Mouse (Mus musculus) C2C12 (cell line): Measurements from ENCODE around the gene Rec114. TPM values are rescaled to one million over a fixed set of nuclear protein-coding genes. Genes with fewer than 3 reads are reported as not detected.

Experiments
- H3K27me3 ChIP-seq: one replicate; pipeline ENCODE4 v1.6.1; 2011; ENCODE audit not compliant: control insufficient read depth, insufficient read depth, insufficient read length
- H3K36me3 ChIP-seq: one replicate; pipeline ENCODE4 v1.6.1; 2011; ENCODE audit not compliant: control insufficient read depth, insufficient read depth
- H3K4me3 ChIP-seq: one replicate; pipeline ENCODE4 v1.5.1; 2011; ENCODE audit warnings: mild to moderate bottlenecking, control low read depth; ENCODE audit not compliant: poor library complexity, insufficient read depth, severe bottlenecking
- H3K79me2 ChIP-seq: one replicate; pipeline ENCODE4 v1.6.1; 2011; ENCODE audit not compliant: control insufficient read depth, insufficient read depth
- H3K79me3 ChIP-seq: one replicate; pipeline ENCODE4 v1.6.1; 2011; ENCODE audit warnings: low read depth, control low read depth
- H3ac ChIP-seq: one replicate; pipeline ENCODE3; 2011; ENCODE audit warnings: low read depth; ENCODE audit not compliant: control insufficient read depth, insufficient read length
- CEBPB ChIP-seq: IDR thresholded peaks from one replicate; pipeline ENCODE4 v1.6.1; 2011; ENCODE audit warnings: low read depth, mild to moderate bottlenecking, control low read depth, moderate library complexity
- CTCF ChIP-seq: IDR thresholded peaks from one replicate; pipeline ENCODE4 v1.5.1; 2011; ENCODE audit not compliant: control insufficient read depth, insufficient read depth, insufficient read length
- FOSL1 ChIP-seq: IDR thresholded peaks from one replicate; pipeline ENCODE4 v1.8.0; 2011; ENCODE audit warnings: mild to moderate bottlenecking, low read length; ENCODE audit not compliant: poor library complexity, insufficient read depth, severe bottlenecking
- MAX ChIP-seq: IDR thresholded peaks from one replicate; pipeline ENCODE4 v1.6.1; 2011; ENCODE audit warnings: mild to moderate bottlenecking, control low read depth
- MYOD1 ChIP-seq: IDR thresholded peaks from one replicate; pipeline ENCODE4 v1.6.1; 2011; ENCODE audit warnings: low read depth; ENCODE audit not compliant: control insufficient read depth, insufficient read length
- MYOG ChIP-seq: IDR thresholded peaks from one replicate; pipeline ENCODE4 v1.6.1; 2011; ENCODE audit not compliant: control insufficient read depth, insufficient read length; ENCODE audit errors: extremely low read depth
- USF1 ChIP-seq: IDR thresholded peaks from one replicate; pipeline ENCODE4 v1.6.1; 2011; ENCODE audit warnings: low read depth, mild to moderate bottlenecking, control low read depth, moderate library complexity
- polyA plus RNA-seq: library from polyadenylated mRNA; unstranded; fragments of >200 nt; fragmentation: generic; extraction: Trizol; gene quantifications from one replicate; pipeline ENCODE4 v1.2.1, GENCODE M21; 2012; ENCODE audit warnings: missing spikeins

The Rec114 gene
- polyA plus RNA-seq, 1 experiment, result 1.1 TPM

DNA sequence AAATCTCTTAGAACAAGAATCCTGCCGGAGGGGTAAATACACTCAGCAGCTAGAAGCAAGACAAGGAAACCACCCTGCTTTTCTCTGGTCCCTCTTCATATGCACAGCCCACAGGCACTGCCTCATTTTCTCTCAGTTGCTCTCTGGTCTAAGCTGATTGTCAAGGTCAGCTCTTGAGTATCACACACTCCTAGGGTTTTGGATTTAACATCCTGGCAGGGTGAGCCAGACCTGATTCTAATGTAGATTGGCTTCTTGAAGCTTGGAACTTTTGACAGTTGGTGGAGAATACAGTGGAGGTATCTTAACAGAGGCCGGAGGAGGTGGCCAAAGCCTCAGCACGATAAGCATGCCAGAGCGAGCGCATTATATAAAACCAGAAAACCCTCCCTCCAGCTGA, 20.6 kb upstream of the Rec114 start:
- TF ChIP-seq MYOG (no peak), MAX (no peak), CTCF (no peak), FOSL1 (no peak)

DNA sequence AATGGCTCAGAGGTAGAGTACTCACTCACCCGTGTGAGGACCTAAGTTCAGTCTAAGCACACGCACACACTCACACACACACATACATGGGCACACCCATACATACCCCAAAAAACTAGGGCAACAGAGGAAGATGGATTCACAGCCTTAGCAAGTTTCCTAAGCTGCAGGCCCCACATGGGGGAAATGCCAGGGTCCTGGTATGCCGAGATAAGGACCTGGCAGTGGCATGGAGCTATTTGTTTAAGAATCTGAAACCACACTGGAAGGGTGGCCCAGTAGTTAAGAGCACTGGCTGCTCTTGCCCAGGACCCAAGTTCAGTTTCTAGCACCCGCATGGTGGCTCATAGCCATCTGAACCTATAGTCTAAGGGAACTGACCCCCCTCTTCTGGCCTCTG, 19.4 kb upstream of the Rec114 start:
- H3K27me3 ChIP-seq, result peaks cover 9% of the 10 kb centered on the region
- H3ac ChIP-seq, result no peak overlapping the region
- H3K79me2 ChIP-seq, result no peaks in the 10 kb centered on the region
- no peaks in the 10 kb centered on the region for H3K79me3 ChIP-seq
- H3K36me3 ChIP-seq, result no peaks in the 10 kb centered on the region
- TF ChIP-seq CTCF (no peak), MYOD1 (no peak), MYOG (no peak)
- no peak overlapping the region for H3K4me3 ChIP-seq

More for the DNA sequence above, 20.6 kb upstream of the Rec114 start:
- H3ac ChIP-seq, result no peak overlapping the region
- H3K36me3 ChIP-seq, result no peaks in the 10 kb centered on the region
- no peaks in the 10 kb centered on the region for H3K79me2 ChIP-seq
- H3K27me3 ChIP-seq, result peaks cover 9% of the 10 kb centered on the region
- no peak overlapping the region for H3K4me3 ChIP-seq
- no peaks in the 10 kb centered on the region for H3K79me3 ChIP-seq

DNA sequence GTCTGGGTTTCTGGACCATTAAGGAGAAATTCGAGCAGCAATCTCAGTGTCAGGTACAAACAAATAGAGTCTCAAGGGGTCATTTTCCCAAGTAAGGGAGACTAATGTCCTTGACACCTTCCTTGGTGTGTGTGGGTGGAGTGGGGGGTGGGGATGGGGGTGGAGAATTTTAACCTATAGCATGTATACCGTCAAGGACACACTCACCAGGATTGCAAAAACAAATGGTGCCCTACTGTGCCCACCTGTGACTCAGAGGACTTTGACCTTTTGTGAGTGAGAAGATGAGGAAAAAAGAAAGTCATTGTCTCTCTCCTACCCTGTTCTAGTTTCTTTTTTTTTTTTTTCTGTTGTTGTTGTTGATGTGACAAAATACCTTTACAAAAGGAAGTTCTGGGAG, 18.3 kb upstream of the Rec114 start:
- Histone ChIP-seq H3K79me2 (no peaks in the 10 kb centered on the region), H3ac (no peak overlapping the region), H3K4me3 (no peak overlapping the region), H3K27me3 (peaks cover 9% of the 10 kb centered on the region), H3K79me3 (no peaks in the 10 kb centered on the region), H3K36me3 (no peaks in the 10 kb centered on the region)
- TF ChIP-seq MYOG (no peak), USF1 (no peak), CTCF (no peak), MYOD1 (no peak), MAX (no peak), FOSL1 (no peak), CEBPB (no peak)

DNA sequence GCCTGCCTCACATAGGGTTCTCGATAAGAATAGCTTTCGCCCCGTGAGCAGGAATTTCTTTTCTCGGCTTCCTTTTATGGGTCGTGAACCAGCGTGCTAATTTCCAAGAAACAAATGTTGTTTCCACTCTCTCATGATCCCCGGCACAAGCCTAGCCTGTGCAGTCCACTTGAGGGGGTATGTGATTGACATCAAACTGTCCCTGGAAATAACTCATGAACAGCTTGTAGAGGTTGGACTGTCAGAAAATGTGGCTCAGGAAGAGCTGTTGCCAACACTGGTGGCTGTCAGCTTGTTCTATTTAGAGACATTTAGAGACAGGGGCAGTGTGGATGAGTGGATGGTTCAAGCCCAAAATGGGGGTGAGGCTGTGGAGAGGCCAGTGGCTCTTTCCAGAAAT, 15.0 kb upstream of the Rec114 start:
- no peaks in the 10 kb centered on the region for H3K79me2 ChIP-seq
- H3K79me3 ChIP-seq, result no peaks in the 10 kb centered on the region
- peaks cover 13% of the 10 kb centered on the region for H3K27me3 ChIP-seq
- H3K4me3 ChIP-seq, result no peak overlapping the region
- H3ac ChIP-seq, result no peak overlapping the region
- no peaks in the 10 kb centered on the region for H3K36me3 ChIP-seq
- TF ChIP-seq MYOD1, result no peak
- no peak for TF ChIP-seq USF1
- no peak for TF ChIP-seq FOSL1
- no peak for TF ChIP-seq MAX
- no peak for TF ChIP-seq MYOG
- no peak for TF ChIP-seq CEBPB
- no peak for TF ChIP-seq CTCF

DNA sequence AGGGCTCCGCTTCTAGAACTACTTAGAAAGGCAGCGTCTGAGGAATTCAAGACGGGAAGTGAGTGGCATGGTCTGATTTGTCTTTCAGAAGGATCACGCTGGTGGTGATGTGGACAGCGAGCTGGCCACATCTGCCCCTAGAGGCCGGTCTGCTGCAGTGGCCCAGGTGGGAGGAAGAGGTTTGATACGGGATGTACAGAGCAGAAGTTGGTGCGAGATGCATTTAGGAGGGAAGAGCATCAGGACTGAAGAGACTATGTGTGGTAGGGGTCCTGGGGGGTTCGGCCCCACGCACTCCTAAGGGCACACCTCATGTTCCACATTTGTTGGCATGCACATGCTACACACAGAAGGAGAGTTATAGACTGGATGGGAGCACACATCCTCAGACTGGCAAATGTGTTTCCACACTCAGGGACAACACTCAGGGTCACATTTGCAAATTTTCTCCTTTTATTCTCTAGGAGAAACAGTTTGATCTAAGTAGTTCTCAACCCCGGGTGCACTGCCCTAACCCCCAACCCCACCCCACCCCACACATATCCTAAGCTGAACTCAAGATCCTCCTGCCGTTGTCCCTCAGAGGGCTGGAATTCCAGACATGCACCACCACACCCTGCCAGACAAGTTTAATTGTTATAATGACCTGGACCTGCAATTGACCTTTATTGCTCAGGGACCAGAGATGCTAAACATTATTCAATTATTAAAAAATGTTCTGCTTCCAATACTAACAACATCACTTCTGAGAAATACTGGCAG, 12.8 kb upstream of the Rec114 start:
- no peak overlapping the region for H3ac ChIP-seq
- no peaks in the 10 kb centered on the region for H3K79me3 ChIP-seq
- H3K4me3 ChIP-seq, result no peak overlapping the region
- no peaks in the 10 kb centered on the region for H3K79me2 ChIP-seq
- TF ChIP-seq MYOD1 (no peak), MYOG (no peak), FOSL1 (no peak), CTCF (no peak), USF1 (no peak), MAX (no peak), CEBPB (no peak)
- no peaks in the 10 kb centered on the region for H3K36me3 ChIP-seq
- peaks cover 10% of the 10 kb centered on the region for H3K27me3 ChIP-seq

DNA sequence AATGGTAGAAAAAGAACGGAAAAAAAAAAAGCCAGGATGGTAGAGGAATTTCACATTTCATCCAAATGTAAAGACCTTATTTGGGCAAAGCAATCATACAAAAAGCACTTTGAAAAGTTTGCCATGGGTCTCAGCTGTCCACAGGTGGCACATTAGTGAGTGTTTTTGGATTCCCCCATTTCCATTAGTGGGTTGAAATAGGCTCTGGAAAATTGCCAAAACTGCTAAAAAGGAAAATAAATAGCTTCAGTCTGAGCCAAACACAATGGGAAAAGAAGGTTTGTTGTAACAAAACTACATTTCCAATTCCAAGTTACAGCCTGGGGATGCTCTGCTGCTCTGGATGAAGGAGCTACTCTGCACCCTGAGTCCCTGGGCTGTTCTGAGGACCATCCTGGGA, 9.8 kb upstream of the Rec114 start:
- Histone ChIP-seq H3K4me3 (no peak overlapping the region), H3K36me3 (no peaks in the 10 kb centered on the region), H3K79me2 (no peaks in the 10 kb centered on the region), H3K79me3 (no peaks in the 10 kb centered on the region), H3ac (no peak overlapping the region), H3K27me3 (peaks cover 4% of the 10 kb centered on the region)
- TF ChIP-seq MYOG (no peak), CTCF (no peak), CEBPB (no peak), USF1 (no peak), MAX (no peak), MYOD1 (no peak)
